Comparison of ENCODE assay signal across 27 mouse cellular contexts in the genomic region with DNA sequence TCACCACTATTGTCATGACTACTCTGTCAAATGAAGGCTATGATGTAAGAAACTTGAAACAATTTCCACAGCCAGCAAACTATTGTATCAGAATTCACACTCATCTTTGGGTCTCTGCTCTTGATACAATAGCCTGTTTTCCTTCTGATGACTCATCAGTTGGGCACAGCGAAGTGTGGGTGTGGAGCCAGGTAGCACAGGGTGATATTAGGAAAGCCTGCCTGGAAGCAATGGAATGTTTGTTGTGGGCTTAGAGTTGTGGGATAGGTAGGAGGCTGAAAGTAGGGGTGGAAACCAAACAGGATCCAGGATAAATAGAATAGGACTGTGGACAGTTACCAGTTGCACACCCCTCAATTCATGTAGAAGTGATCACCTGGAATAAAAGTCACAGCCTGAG.
DNase-seq lines count a peak whose midpoint lies in the region; ATAC-seq lines count a peak whose summit lies in the region.
"Had no signal": no experiment of that assay in that cellular context is flagged by ENCODE, and none has a peak within 500 bp of the region (broad histone marks: within the 10 kb centered on the region; RNA-seq: fewer than 3 reads in every experiment).

No protein-coding gene starts in this region.

- H3K27me3 ChIP-seq in forebrain, embryonic 13.5 days = no peaks in the 10 kb centered on the region
- H3K27me3 ChIP-seq in forebrain, embryonic 10.5 days (ENCODE audit: poor library complexity, severe bottlenecking) = no peaks in the 10 kb centered on the region
- no peaks in the 10 kb centered on the region for H3K27me3 ChIP-seq in stomach, embryonic 14.5 days (ENCODE audit: control insufficient read depth, insufficient read depth, low read length)
- H3K27me3 ChIP-seq: hindbrain, embryonic 15.5 days; megakaryocyte, embryonic 14.5 days; midbrain, embryonic 12.5 days; neural tube, embryonic 13.5 days had no signal

- no peak overlapping the region for H3K9ac ChIP-seq in forebrain, embryonic 13.5 days
- no peak overlapping the region for H3K9ac ChIP-seq in stomach, embryonic 14.5 days (replicated peaks; ENCODE audit: low read depth, low read length)
- H3K9ac ChIP-seq: hindbrain, embryonic 15.5 days; liver, embryonic 14.5 days; midbrain, embryonic 12.5 days; neural tube, embryonic 13.5 days had no signal

- H3K4me2 ChIP-seq in forebrain, embryonic 13.5 days = no peak overlapping the region
- H3K4me2 ChIP-seq in stomach, embryonic 14.5 days (replicated peaks; ENCODE audit: low read depth, low read length) = no peak overlapping the region
- H3K4me2 ChIP-seq: hindbrain, embryonic 15.5 days; midbrain, embryonic 12.5 days; neural tube, embryonic 13.5 days had no signal

- WGBS in forebrain, embryonic 13.5 days = 82% methylated on average over 1 of the region's 1 CpGs
- WGBS in forebrain, embryonic 10.5 days = 93% methylated on average over 1 of the region's 1 CpGs
- WGBS in stomach, embryonic 14.5 days = 65% methylated on average over 1 of the region's 1 CpGs

- no peak overlapping the region for H3K4me3 ChIP-seq in forebrain, embryonic 13.5 days
- no peak overlapping the region for H3K4me3 ChIP-seq in forebrain, embryonic 10.5 days
- no peak overlapping the region for H3K4me3 ChIP-seq in stomach, embryonic 14.5 days (ENCODE audit: low read depth, low read length)
- H3K4me3 ChIP-seq: hindbrain, embryonic 10.5 days; hindbrain, embryonic 15.5 days; megakaryocyte, embryonic 14.5 days; midbrain, embryonic 12.5 days; neural tube, embryonic 13.5 days had no signal

- H3K9me3 ChIP-seq in forebrain, embryonic 13.5 days (replicated peaks) = no peaks in the 10 kb centered on the region
- peaks cover 3% of the 10 kb centered on the region; the same call in 1 of the 2 replicates for H3K9me3 ChIP-seq in forebrain, embryonic 10.5 days
- H3K9me3 ChIP-seq in stomach, embryonic 14.5 days (ENCODE audit: control insufficient read depth, low read depth, low read length) = no peaks in the 10 kb centered on the region
- H3K9me3 ChIP-seq: hindbrain, embryonic 10.5 days; hindbrain, embryonic 15.5 days; megakaryocyte, embryonic 14.5 days; midbrain, embryonic 12.5 days had no signal

- H3K4me1 ChIP-seq in forebrain, embryonic 13.5 days = peaks cover 25% of the 10 kb centered on the region
- H3K4me1 ChIP-seq in forebrain, embryonic 10.5 days = peaks cover 10% of the 10 kb centered on the region
- H3K4me1 ChIP-seq in stomach, embryonic 14.5 days (ENCODE audit: control insufficient read depth, insufficient read depth, low read length) = no peaks in the 10 kb centered on the region; the same call in 1 of the 2 replicates
- H3K4me1 ChIP-seq: megakaryocyte, embryonic 14.5 days had no signal

- no peak overlapping the region for H3K27ac ChIP-seq in forebrain, embryonic 13.5 days
- H3K27ac ChIP-seq in forebrain, embryonic 10.5 days = no peak overlapping the region
- no peak overlapping the region for H3K27ac ChIP-seq in stomach, embryonic 14.5 days (ENCODE audit: low read length)
- H3K27ac ChIP-seq: hindbrain, embryonic 10.5 days; hindbrain, embryonic 15.5 days; liver, embryonic 14.5 days; midbrain, embryonic 12.5 days; neural tube, embryonic 13.5 days had no signal

- H3K36me3 ChIP-seq in forebrain, embryonic 13.5 days (ENCODE audit: poor library complexity, severe bottlenecking) = no peaks in the 10 kb centered on the region
- H3K36me3 ChIP-seq in forebrain, embryonic 10.5 days (replicated peaks) = no peaks in the 10 kb centered on the region
- no peaks in the 10 kb centered on the region for H3K36me3 ChIP-seq in stomach, embryonic 14.5 days (ENCODE audit: control insufficient read depth, insufficient read depth, low read length)
- H3K36me3 ChIP-seq: hindbrain, embryonic 10.5 days; hindbrain, embryonic 15.5 days; midbrain, embryonic 12.5 days; neural tube, embryonic 13.5 days had no signal

- no peak for DNase-seq in forebrain, embryonic 10.5 days (ENCODE audit: extremely low spot score, low spot score)
- peak; percentile 45 to 47 for DNase-seq in lung, adult 18-20 months
- no peak for DNase-seq in lung, postnatal 10 days
- DNase-seq in Muller cell, postnatal 12 days (ENCODE audit: inconsistent ontology term) = peak; percentile 30
- no peak for DNase-seq in urinary bladder, adult 2 months (ENCODE audit: low spot score)
- no peak for DNase-seq in right cerebral cortex, postnatal 36 days (ENCODE audit: low spot score in 2 of 2)
- DNase-seq: adrenal gland, postnatal 14 days; cerebellum, adult 11 months; cerebellum, adult 9-10 months; cerebellum, postnatal 36 days; gastrocnemius, postnatal 25 days; heart, postnatal 14 days; kidney, adult 8-10 months; kidney, postnatal 14 days; liver; retina, postnatal 1 day; right cerebral cortex, postnatal 25 days; spleen, adult 18-20 months had no signal

- ATAC-seq in forebrain, embryonic 13.5 days = peak; percentile 14; the same call in 1 of the 2 replicates
- ATAC-seq in stomach, embryonic 14.5 days (ENCODE audit: insufficient number of reproducible peaks, insufficient read depth, low FRiP score, low read depth) = peak; percentile 81
- ATAC-seq: inflammation-experienced regulatory T-cells, adult 6 months had no signal

Comparison
In these comparisons a context has a peak if more than half of its experiments do, and no peak if none do; other contexts are left out.
1. DNase-seq: peak in lung, adult 18-20 months (2 of 2) and Muller cell, postnatal 12 days (single experiment); none in forebrain, embryonic 10.5 days (single experiment), lung, postnatal 10 days (single experiment), urinary bladder, adult 2 months (single experiment) and right cerebral cortex, postnatal 36 days (0 of 2).